Mouse (Mus musculus) neural tube, embryonic 14.5 days (tissue): ENCODE results near the gene Cd300ld4. TPM values are rescaled to one million over a fixed set of nuclear protein-coding genes. Genes with fewer than 3 reads are reported as not detected.
"Not testable (repeated sequence)": the region's sequence is repeated elsewhere in the genome, so short reads cannot be mapped to it uniquely, and the experiment has no call there.

Experiments used
- ATAC-seq: fragments of 200-750 bp; cut with Nextera tagmentation; 2 replicates; pipeline ENCODE4 v1.8.0; 2017; ENCODE audit warnings: low read depth, mild to moderate bottlenecking, moderate TSS enrichment, moderate library complexity
- H3K27ac ChIP-seq: fragments of 300-500 bp; sonication (generic); 2 replicates; pipeline ENCODE4 v1.5.1; 2014; ENCODE audit warnings: low read depth, mild to moderate bottlenecking, control low read depth, low read length, moderate library complexity, mixed read lengths
- H3K27me3 ChIP-seq: fragments of 300-500 bp; sonication (generic); 2 replicates; pipeline ENCODE4 v1.6.1; 2014; ENCODE audit warnings: low read length; ENCODE audit not compliant: control insufficient read depth, insufficient read depth
- H3K36me3 ChIP-seq: fragments of 300-500 bp; sonication (generic); 2 replicates; pipeline ENCODE4 v1.6.1; 2014; ENCODE audit warnings: low read length, mixed read lengths; ENCODE audit not compliant: control insufficient read depth, insufficient read depth
- H3K4me1 ChIP-seq: fragments of 300-500 bp; sonication (generic); 2 replicates; pipeline ENCODE4 v1.6.1; 2014; ENCODE audit warnings: low read length; ENCODE audit not compliant: control insufficient read depth, insufficient read depth
- H3K4me2 ChIP-seq: fragments of 300-500 bp; sonication (generic); 2 replicates; pipeline ENCODE4 v1.6.1; 2014; ENCODE audit warnings: mild to moderate bottlenecking, low read depth, low read length, control low read depth
- H3K4me3 ChIP-seq: fragments of 300-500 bp; sonication (generic); 2 replicates; pipeline ENCODE4 v1.5.1; 2014; ENCODE audit warnings: low read depth, low read length, control low read depth, mixed read lengths
- H3K9ac ChIP-seq: fragments of 300-500 bp; sonication (generic); replicated peaks from 2 replicates; pipeline ENCODE4 v1.6.1; 2014; ENCODE audit warnings: low read depth, mild to moderate bottlenecking, control low read depth, low read length, mixed read lengths
- H3K9me3 ChIP-seq: fragments of 300-500 bp; sonication (generic); 2 replicates; pipeline ENCODE4 v1.6.1; 2016; ENCODE audit warnings: low read length; ENCODE audit not compliant: control insufficient read depth
- WGBS: fragments of 180-500 bp; shearing (Covaris S2); extraction: QIAGEN DNeasy Blood & Tissue Kit; methylation state at CpG from one replicate; pipeline ENCODE4 v1.1.7; 2014; 5-methylcytosine and 5-hydroxymethylcytosine counted together
- polyA plus RNA-seq: library from polyadenylated mRNA; unstranded; fragments of >200 nt; fragmentation: Nextera tagmentation; extraction: Ambion mirVana; gene quantifications from 2 replicates; pipeline ENCODE4 v1.2.1, GENCODE M21; 2014

Gene Cd300ld4
- polyA plus RNA-seq: not detected in 2 replicates

DNA sequence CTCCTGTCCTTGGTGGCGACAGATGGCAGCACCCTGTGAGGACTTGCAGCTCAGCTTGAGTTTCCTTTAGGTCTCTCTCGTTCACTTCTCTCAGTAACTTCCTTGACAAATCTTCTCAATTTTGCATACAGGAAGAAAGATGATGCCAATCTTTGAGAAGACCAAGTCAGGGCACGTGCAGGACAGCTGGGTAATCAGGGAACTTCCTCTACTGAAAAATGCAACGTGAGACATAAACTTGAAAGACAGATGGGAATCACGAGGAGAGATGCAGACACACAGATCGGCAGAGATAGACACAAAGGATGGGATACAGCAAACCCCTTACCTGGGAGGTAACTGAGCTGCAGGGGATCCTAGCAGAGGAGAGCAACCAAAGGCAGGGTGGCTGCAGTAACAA, at the start of gene Cd300ld4:
TSS of gene Cd300ld4 (minus strand) at position 101 of the 400 bp plus-strand sequence.
- H3K4me1 ChIP-seq, H3K9me3 ChIP-seq, H3K36me3 ChIP-seq, H3K27ac ChIP-seq, H3K4me2 ChIP-seq, H3K4me3 ChIP-seq, ATAC-seq, H3K27me3 ChIP-seq, H3K9ac ChIP-seq: not testable (repeated sequence)
- whole genome bisulfite sequencing: no CpG with 5 or more reads among the region's 6 CpGs

DNA sequence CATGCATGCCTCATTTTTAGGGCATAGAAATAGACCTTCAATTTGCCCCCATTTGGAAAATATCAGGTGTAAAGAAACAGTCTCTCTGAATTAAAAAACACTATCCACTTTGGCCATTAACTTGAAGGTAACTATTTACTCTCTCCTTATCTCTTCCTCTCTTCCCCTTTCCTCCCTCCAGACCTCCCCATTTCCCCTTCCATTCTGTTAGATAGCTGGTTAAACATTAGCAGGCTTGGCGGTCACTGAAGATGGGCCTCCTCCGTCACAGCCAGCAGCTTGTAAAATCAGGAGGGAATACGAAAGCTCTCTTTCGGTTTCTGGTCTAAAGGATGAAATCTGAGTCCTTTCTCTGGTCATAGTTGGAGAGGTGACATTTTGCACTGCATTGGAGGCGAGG, 49.0 kb upstream of the Cd300ld4 start:
- no peak for ATAC-seq
- H3K4me1 ChIP-seq: peaks cover 11% of the 10 kb centered on the region
- H3K36me3 ChIP-seq: no peaks in the 10 kb centered on the region
- no peaks in the 10 kb centered on the region for H3K9me3 ChIP-seq
- H3K4me3 ChIP-seq: no peak overlapping the region
- no peak overlapping the region for H3K9ac ChIP-seq
- no peak overlapping the region for H3K4me2 ChIP-seq
- H3K27ac ChIP-seq: no peak overlapping the region
- WGBS: 38% methylated on average over 5 of the region's 5 CpGs
- H3K27me3 ChIP-seq: no peaks in the 10 kb centered on the region

DNA sequence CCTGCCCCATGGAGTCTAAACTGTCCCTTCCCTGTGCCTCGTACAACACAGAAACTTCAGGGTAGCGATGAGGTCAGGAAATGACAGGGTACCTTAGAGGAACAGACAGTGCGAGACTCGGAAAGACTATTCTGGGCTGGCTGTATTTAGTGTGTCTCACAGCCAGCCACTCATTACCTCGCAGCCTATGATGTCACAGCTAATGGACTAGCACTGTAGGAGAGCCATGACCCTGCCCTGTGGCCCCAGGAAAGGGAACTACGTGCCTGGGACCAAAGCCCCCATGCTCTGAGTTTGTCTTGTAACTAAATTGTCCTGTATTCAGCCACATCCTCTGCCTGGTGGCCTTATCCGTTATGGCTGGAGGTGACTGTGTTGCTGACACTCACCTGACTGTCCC, 48.6 kb upstream of the Cd300ld4 start:
- no peak overlapping the region for H3K4me3 ChIP-seq

DNA sequence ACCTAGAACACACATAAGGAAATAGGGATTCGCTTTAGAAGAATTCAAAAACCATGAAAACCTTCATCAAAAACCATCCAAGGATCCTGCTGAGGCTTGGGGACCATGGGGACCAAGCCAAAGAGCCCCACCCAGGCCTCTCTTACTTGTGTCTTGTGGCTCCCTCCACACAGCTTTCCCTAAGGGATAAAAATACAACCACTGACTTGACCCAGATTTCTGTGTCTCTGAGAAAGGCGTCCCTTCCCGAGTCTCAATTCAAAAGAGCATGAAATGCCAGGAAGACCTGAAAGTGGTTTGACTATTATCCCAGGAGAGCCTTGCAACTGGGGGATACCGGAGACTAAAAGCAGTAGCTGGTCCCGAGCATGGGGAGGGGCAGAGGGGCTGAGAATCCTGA, 46.2 kb upstream of the Cd300ld4 start:
- Histone ChIP-seq H3K36me3 (no peaks in the 10 kb centered on the region), H3K9me3 (no peaks in the 10 kb centered on the region), H3K27me3 (0 out of 2 replicates have a peak, but pooled peaks cover 5% of the 10 kb centered on the region), H3K4me1 (peaks cover 12% of the 10 kb centered on the region), H3K9ac (no peak overlapping the region), H3K4me3 (no peak overlapping the region), H3K4me2 (no peak overlapping the region), H3K27ac (no peak overlapping the region)
- ATAC-seq: no peak
- WGBS: 69% methylated on average over 5 of the region's 5 CpGs

More for the DNA sequence above, 48.6 kb upstream of the Cd300ld4 start:
- H3K9ac ChIP-seq: no peak overlapping the region
- H3K36me3 ChIP-seq: no peaks in the 10 kb centered on the region
- no peaks in the 10 kb centered on the region for H3K27me3 ChIP-seq
- ATAC-seq: no peak
- WGBS: 72% methylated on average over 7 of the region's 7 CpGs
- H3K4me2 ChIP-seq: no peak overlapping the region
- peaks cover 12% of the 10 kb centered on the region for H3K4me1 ChIP-seq
- H3K9me3 ChIP-seq: no peaks in the 10 kb centered on the region
- H3K27ac ChIP-seq: no peak overlapping the region

DNA sequence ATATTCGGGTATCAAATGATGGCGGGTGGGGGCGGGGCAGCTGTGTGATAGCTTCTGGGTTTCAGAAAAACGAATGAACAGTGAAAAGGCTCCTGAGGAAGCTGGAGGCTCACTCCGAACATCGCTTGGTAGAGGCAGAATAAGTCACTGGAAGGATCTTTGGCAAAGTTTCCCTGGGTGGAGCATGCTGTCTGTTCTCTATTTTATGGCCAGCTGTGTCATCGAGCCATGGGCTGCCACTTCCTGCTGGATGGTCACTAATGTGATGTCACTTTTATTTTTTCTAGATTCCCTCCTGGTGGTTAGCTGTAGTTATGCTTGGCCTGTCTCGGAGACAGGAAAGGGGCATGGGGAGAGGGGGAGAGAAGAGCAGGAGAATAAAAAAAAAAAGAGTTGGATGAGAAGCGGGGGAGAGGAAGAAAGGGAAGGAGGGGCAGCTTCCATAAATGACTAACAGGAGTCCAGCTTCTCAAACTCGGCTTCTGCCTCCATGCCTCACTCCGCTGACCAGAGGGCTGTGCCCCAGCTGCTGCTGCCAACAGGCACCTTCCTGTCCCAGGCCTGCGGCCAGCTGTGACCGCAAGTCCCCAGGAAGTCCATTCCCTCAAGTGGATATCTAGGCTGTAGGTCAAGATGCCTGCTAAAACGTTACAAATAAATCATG, 45.0 kb upstream of the Cd300ld4 start:
- Histone ChIP-seq H3K27me3 (0 out of 2 replicates have a peak, but pooled peaks cover 5% of the 10 kb centered on the region), H3K27ac (no peak overlapping the region), H3K9me3 (no peaks in the 10 kb centered on the region), H3K36me3 (no peaks in the 10 kb centered on the region), H3K4me3 (no peak overlapping the region), H3K9ac (no peak overlapping the region), H3K4me2 (peak overlapping the region; percentile 36; the same call in 1 of the 2 replicates), H3K4me1 (peaks cover 12% of the 10 kb centered on the region)
- 16% methylated on average over 14 of the region's 14 CpGs for WGBS
- ATAC-seq: no peak

DNA sequence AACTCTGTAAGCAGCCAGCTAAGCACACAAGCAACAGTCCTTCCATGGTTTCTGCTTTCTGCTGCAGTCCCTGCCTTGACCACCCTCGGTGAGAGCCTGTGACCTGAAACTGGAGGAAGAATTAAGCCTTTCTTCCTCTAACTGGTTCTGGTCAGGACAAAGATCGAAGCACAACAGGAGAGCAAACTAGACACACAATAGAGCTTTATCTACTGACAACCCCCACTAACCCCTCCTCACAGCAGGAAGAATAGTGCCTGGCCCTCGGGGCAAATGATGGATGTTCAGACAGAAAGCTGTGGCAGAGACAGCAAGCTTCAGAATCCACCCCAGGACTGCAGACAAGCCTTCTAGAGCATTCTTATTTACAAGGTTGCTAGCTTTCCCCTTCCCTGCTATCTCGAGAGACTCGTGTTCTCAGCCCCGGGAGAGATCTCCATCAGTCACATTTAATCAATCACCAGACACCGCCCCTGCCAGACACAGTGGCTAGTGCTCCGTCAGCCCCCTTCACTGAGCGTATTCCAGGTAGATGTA, 44.3 kb upstream of the Cd300ld4 start:
- Histone ChIP-seq H3K9ac (no peak overlapping the region), H3K4me2 (peak overlapping the region; percentile 36; the same call in 1 of the 2 replicates), H3K9me3 (no peaks in the 10 kb centered on the region), H3K27ac (no peak overlapping the region), H3K4me3 (no peak overlapping the region), H3K36me3 (no peaks in the 10 kb centered on the region), H3K27me3 (0 out of 2 replicates have a peak, but pooled peaks cover 5% of the 10 kb centered on the region), H3K4me1 (peaks cover 12% of the 10 kb centered on the region)
- WGBS: 3% methylated on average over 9 of the region's 9 CpGs
- no peak for ATAC-seq

DNA sequence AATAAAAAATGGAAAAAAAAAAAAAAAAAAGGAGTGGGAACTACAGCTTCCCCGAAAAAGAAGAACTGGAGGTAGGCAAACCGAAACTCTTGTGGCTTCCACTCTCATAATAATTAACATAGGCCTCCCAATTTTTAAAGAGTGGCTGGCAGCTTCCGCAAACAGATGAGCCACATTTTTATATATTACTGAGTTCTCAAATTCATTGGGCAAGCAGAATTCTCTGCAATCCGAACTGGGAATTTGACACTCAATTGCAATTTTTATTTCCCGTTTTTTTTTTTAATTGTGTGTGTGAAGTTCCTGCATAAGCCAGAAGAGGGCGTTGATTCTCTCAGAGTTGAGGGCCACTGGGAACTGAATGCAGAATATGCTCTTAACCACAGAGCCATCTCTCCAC, 40.0 kb upstream of the Cd300ld4 start:
- Histone ChIP-seq H3K4me2 (no peak overlapping the region), H3K4me3 (no peak overlapping the region), H3K4me1 (peaks cover 8% of the 10 kb centered on the region), H3K27ac (no peak overlapping the region), H3K27me3 (0 out of 2 replicates have a peak, but pooled peaks cover 5% of the 10 kb centered on the region), H3K9ac (no peak overlapping the region), H3K9me3 (no peaks in the 10 kb centered on the region), H3K36me3 (no peaks in the 10 kb centered on the region)
- 74% methylated on average over 6 of the region's 6 CpGs for WGBS
- no peak for ATAC-seq

DNA sequence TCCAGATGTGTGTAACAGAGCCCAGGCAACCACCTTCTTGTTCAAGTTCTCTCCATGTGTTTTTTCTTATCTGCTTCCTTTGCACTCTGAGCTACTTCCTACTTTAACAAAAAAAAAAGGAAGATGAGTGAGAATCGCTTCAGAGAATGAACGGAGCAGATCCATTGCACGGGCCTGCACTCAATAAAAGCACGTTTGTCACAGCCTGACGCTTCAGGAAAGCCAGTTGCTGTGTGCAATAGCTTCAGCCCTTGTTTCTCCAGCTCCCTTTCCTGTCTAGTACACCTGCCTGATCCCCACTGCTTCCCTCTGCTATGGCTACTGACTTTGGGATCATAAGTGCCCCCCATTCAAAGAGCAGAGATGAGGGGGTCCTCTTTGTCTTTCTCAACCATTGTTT, 35.3 kb upstream of the Cd300ld4 start, which contains the start of gene Cd300e:
TSS of gene Cd300e (minus strand) at position 101 of the 400 bp plus-strand sequence.
- no peak for ATAC-seq
- H3K4me1 ChIP-seq: no peaks in the 10 kb centered on the region
- H3K27ac ChIP-seq: no peak within 1 kb of the TSS
- 31% methylated on average over 5 of the region's 5 CpGs for WGBS
- H3K27me3 ChIP-seq: no peaks in the 10 kb centered on the region
- H3K9me3 ChIP-seq: no peaks in the 10 kb centered on the region
- H3K4me3 ChIP-seq: no peak within 1 kb of the TSS
- H3K9ac ChIP-seq: no peak within 1 kb of the TSS
- H3K36me3 ChIP-seq: no peaks in the 10 kb centered on the region
- no peak within 1 kb of the TSS for H3K4me2 ChIP-seq

DNA sequence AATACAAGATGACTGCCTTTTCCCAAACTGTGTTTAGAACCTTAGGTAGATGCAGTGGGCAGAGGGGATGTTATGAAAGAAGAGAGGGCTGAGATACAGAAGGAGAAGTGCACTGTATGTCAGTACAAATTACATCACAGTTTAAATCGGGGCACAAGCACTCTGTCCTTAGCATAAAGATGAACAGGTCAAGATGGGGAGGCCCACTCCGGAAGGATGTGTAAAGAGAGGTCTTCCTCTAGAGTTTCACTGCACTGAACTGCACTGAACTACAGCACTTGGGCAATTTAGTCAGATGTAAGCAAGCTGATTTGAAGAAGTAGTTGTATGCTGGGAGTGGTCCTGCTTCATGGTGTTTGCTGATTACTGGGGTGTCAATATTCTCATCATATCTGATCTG, 33.0 kb upstream of the Cd300ld4 start:
- H3K9ac ChIP-seq: no peak overlapping the region
- WGBS: 87% methylated on average over 2 of the region's 2 CpGs
- H3K4me1 ChIP-seq: no peaks in the 10 kb centered on the region
- no peaks in the 10 kb centered on the region for H3K27me3 ChIP-seq
- H3K27ac ChIP-seq: no peak overlapping the region
- no peaks in the 10 kb centered on the region for H3K9me3 ChIP-seq
- H3K36me3 ChIP-seq: no peaks in the 10 kb centered on the region
- no peak overlapping the region for H3K4me2 ChIP-seq
- H3K4me3 ChIP-seq: no peak overlapping the region
- no peak for ATAC-seq
